Mouse (Mus musculus): ENCODE data around the gene Cops9.

- TF ChIP-seq MEF2A (IDR thresholded peaks at IDR 0.05; ENCODE audit: extremely low read depth, insufficient replicate concordance, low read depth, low read length, poor library complexity, severe bottlenecking) (no peak), MXI1 (IDR thresholded peaks at IDR 0.05; ENCODE audit: low read depth, low read length) (no peak), BHLHE40 (IDR thresholded peaks at IDR 0.05; ENCODE audit: borderline replicate concordance, low read depth, low read length) (no peak), CTCF (IDR thresholded peaks at IDR 0.05 in 2 of 3, conservative IDR thresholded peaks at IDR 0.05 in 1 of 3; ENCODE audit: control insufficient read depth in 1 of 3, insufficient read depth in 1 of 3, low read depth in 2 of 3, low read length in 3 of 3, poor library complexity in 1 of 3, severe bottlenecking in 1 of 3) (no peak), SMC3 (IDR thresholded peaks at IDR 0.05; ENCODE audit: low read depth, low read length) (no peak), GATA1 (IDR thresholded peaks at IDR 0.05; ENCODE audit: low read depth, low read length) (no peak), TCF12 (IDR thresholded peaks at IDR 0.05; ENCODE audit: low read depth, low read length) (no peak), POLR2A (IDR thresholded peaks at IDR 0.05; ENCODE audit: control insufficient read depth in 1 of 2, insufficient read depth in 1 of 2, low read depth in 1 of 2, low read length in 2 of 2, poor library complexity in 1 of 2) (peak in 1 of 2 experiments; percentile 36; a peak in 1 of 4 replicates), E2F4 (IDR thresholded peaks at IDR 0.05; ENCODE audit: borderline replicate concordance, low read depth, low read length) (no peak), CHD2 (IDR thresholded peaks at IDR 0.05; ENCODE audit: low read length) (no peak), ZNF384 (IDR thresholded peaks at IDR 0.05; ENCODE audit: low read depth, low read length) (no peak), MAFK (IDR thresholded peaks at IDR 0.05; ENCODE audit: borderline replicate concordance, low read depth, low read length) (no peak), HCFC1 (IDR thresholded peaks at IDR 0.05; ENCODE audit: low read depth, low read length) (no peak), RCOR1 (IDR thresholded peaks at IDR 0.05; ENCODE audit: low read depth, low read length) (no peak)
These were observed 5.8 kb downstream of the Cops9 start for GRCm38 (mm10) chr1:92636015-92636414.
